Mouse (Mus musculus) cerebellum, adult 2 months (tissue): ENCODE measurements at regions not wholly inside any gene's neighbourhood (a gene's known extent, or its start where the extent isn't known, plus 50 kb on each side); places are given as distances from the start of the nearest gene placed in this dataset.

Source experiments
- CTCF ChIP-seq: fragments of 200-500 bp; IDR thresholded peaks from 2 replicates; pipeline ENCODE4 v1.5.1; 2011; ENCODE audit warnings: low read depth, mild to moderate bottlenecking, control low read depth, low read length, moderate library complexity, borderline replicate concordance; ENCODE audit not compliant: insufficient read depth
- POLR2A ChIP-seq: fragments of 200-500 bp; IDR thresholded peaks from 2 replicates; pipeline ENCODE4 v1.6.1; 2011; ENCODE audit warnings: low read length, control low read depth, borderline replicate concordance; ENCODE audit not compliant: insufficient read depth

DNA sequence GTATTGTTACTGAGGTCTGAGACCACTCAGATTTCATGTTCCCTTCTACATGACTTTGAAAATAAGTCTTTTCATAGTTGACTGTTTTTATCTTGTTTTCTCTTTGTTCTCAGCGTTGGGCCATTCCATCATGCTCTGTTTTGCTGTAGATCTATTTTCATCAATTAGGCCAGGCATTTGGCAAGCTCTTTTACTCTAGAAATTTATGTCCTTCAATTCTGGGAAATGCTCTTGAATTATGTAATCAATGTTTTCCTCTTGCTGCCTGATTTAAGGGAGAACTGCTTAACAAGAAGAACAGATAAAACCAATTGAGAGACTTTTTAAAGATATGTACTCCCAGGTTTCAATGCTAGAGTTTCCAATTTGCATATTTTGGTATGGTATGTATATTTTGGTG is 55.1 kb upstream of the Pgrmc2 start:
- TF ChIP-seq CTCF: no peak
- no peak for TF ChIP-seq POLR2A
